Mouse (Mus musculus): Measurements from ENCODE around the gene Macrod1.
A peak's percentile ranks its signal among the peaks of the same experiment; 100 is the strongest.
"Not testable (repeated sequence)": the region's sequence is repeated elsewhere in the genome, so short reads cannot be mapped to it uniquely, and the experiment has no call there.

Macrod1 gene

GRCm38 (mm10) chr19:7055173-7055572 is 1.4 kb upstream of the Macrod1 start:
- no peak for DNase-seq (ENCODE audit: extremely low spot score, low spot score)

- no peak for DNase-seq (ENCODE audit: extremely low spot score, low spot score)
These were observed 614 bp downstream of the Macrod1 start for GRCm38 (mm10) chr19:7057126-7057721.

GRCm38 (mm10) chr19:7057722-7058207 is 1.2 kb downstream of the Macrod1 start:
- peak; percentile 85 for DNase-seq (ENCODE audit: extremely low spot score, low spot score)

- DNase-seq (ENCODE audit: extremely low spot score, low spot score): no peak
These were observed 1.9 kb downstream of the Macrod1 start for GRCm38 (mm10) chr19:7058541-7058940.

GRCm38 (mm10) chr19:7062110-7062509 is 5.5 kb downstream of the Macrod1 start:
- no peak for DNase-seq (ENCODE audit: extremely low spot score, low spot score)

- DNase-seq (ENCODE audit: extremely low spot score, low spot score): no peak
These were observed 6.3 kb downstream of the Macrod1 start for GRCm38 (mm10) chr19:7062916-7063315.

- peak; percentile 91 for DNase-seq (ENCODE audit: extremely low spot score, low spot score)
These were observed 8.0 kb downstream of the Macrod1 start for GRCm38 (mm10) chr19:7064571-7064970.

GRCm38 (mm10) chr19:7066034-7066827 is 9.6 kb downstream of the Macrod1 start:
- peak; percentile 66 for DNase-seq (ENCODE audit: extremely low spot score, low spot score)

- no peak for DNase-seq (ENCODE audit: extremely low spot score, low spot score)
These were observed 10.3 kb downstream of the Macrod1 start for GRCm38 (mm10) chr19:7066828-7067342.

- no peak for DNase-seq (ENCODE audit: extremely low spot score, low spot score)
These were observed 10.9 kb downstream of the Macrod1 start for GRCm38 (mm10) chr19:7067344-7068050.

GRCm38 (mm10) chr19:7068136-7068535 is 11.5 kb downstream of the Macrod1 start:
- peak; percentile 89 for DNase-seq (ENCODE audit: extremely low spot score, low spot score)

- DNase-seq (ENCODE audit: extremely low spot score, low spot score): peak; percentile 45
These were observed 12.3 kb downstream of the Macrod1 start for GRCm38 (mm10) chr19:7068661-7069531.

GRCm38 (mm10) chr19:7069781-7070763 is 13.5 kb downstream of the Macrod1 start:
- DNase-seq (ENCODE audit: extremely low spot score, low spot score): peak; percentile 73

- peak; percentile 52 for DNase-seq (ENCODE audit: extremely low spot score, low spot score)
These were observed 14.2 kb downstream of the Macrod1 start for GRCm38 (mm10) chr19:7070775-7071174.

GRCm38 (mm10) chr19:7072221-7072620 is 15.6 kb downstream of the Macrod1 start:
- no peak for DNase-seq (ENCODE audit: extremely low spot score, low spot score)

GRCm38 (mm10) chr19:7073997-7074781 is 17.6 kb downstream of the Macrod1 start:
- peak; percentile 19 for DNase-seq (ENCODE audit: extremely low spot score, low spot score)

GRCm38 (mm10) chr19:7075336-7075735 is 18.7 kb downstream of the Macrod1 start:
- DNase-seq (ENCODE audit: extremely low spot score, low spot score): not testable (repeated sequence)

GRCm38 (mm10) chr19:7077666-7078065 is 21.1 kb downstream of the Macrod1 start:
- DNase-seq (ENCODE audit: extremely low spot score, low spot score): no peak

GRCm38 (mm10) chr19:7078271-7078670 is 21.7 kb downstream of the Macrod1 start:
- DNase-seq (ENCODE audit: extremely low spot score, low spot score): no peak
